Mouse (Mus musculus) kidney, adult 2 months (tissue): ENCODE measurements at regions not wholly inside any gene's neighbourhood (a gene's known extent, or its start where the extent isn't known, plus 50 kb on each side); places are given as distances from the start of the nearest gene placed in this dataset.

Experiments
- CTCF ChIP-seq: fragments of 200-500 bp; conservative IDR thresholded peaks from 2 replicates; pipeline ENCODE4 v1.5.1; 2011; ENCODE audit warnings: low read depth, mild to moderate bottlenecking, control low read depth, low read length, moderate library complexity, mixed read lengths; ENCODE audit not compliant: insufficient read depth, insufficient read length
- POLR2A ChIP-seq: fragments of 200-500 bp; IDR thresholded peaks from one replicate; pipeline ENCODE4 v1.6.1; 2011; ENCODE audit warnings: low read depth, low read length, control low read depth

DNA sequence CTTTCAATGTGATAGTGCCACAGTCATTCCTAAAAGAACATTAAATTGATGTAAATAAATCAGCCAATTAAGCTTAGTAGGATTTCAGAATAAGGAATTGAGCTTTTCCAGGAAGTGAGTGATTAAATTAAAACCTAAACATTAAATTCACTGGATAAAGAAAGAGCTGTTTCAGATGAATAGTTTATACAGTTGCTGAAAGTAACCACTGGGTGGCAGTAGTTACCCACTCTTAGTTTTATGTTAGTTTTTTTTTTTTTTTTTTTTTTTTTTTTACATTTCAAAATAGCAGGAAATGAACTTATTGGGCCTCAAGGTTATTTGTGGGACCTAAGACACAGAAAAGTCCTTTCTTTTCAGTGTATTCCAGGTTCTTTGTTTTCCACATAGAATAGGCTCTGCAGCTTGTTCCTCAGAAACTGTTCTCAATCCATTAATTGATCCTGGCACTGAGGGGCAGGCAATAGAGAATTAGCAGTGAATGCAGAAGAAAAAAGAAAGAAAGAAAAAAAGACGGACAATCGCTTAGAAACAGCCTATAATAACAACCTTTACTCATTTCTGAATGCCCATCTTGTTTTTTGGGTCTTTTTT, 710.3 kb upstream of the Pcdh20 start:
- TF ChIP-seq CTCF (no peak; the same call in 1 of the 2 replicates), POLR2A (no peak)
